Mouse (Mus musculus): ENCODE results near the gene Bpifc. TPM values are rescaled to one million over a fixed set of nuclear protein-coding genes. Genes with fewer than 3 reads are reported as not detected.

Gene Bpifc
- polyA plus RNA-seq, 1 experiment from 2014 or later: 0.05 TPM

GRCm38 (mm10) chr10:86000447-86000846 is 11.2 kb downstream of the Bpifc start:
- Histone ChIP-seq H3K27me3 (replicated peaks; ENCODE audit: control insufficient read depth, insufficient read depth, low read length) (no peaks in the 10 kb centered on the region), H3K9me3 (ENCODE audit: control insufficient read depth, low read length) (no peaks in the 10 kb centered on the region), H3K4me1 (ENCODE audit: control insufficient read depth, insufficient read depth, low read depth, low read length) (no peaks in the 10 kb centered on the region), H3K4me2 (ENCODE audit: low read length) (no peak overlapping the region), H3K27ac (ENCODE audit: low read depth, low read length) (no peak overlapping the region), H3K9ac (ENCODE audit: low read depth, low read length) (no peak overlapping the region), H3K36me3 (ENCODE audit: control insufficient read depth, insufficient read depth, low read length) (no peaks in the 10 kb centered on the region), H3K4me3 (ENCODE audit: low read length) (no peak overlapping the region)
- 94% methylated on average over 4 of the region's 4 CpGs for WGBS
- ATAC-seq: no peak

- Histone ChIP-seq H3K4me1 (ENCODE audit: control insufficient read depth, insufficient read depth, low read depth, low read length) (no peaks in the 10 kb centered on the region), H3K4me2 (ENCODE audit: low read length) (no peak overlapping the region), H3K36me3 (ENCODE audit: control insufficient read depth, insufficient read depth, low read length) (no peaks in the 10 kb centered on the region), H3K9ac (ENCODE audit: low read depth, low read length) (no peak overlapping the region), H3K4me3 (ENCODE audit: low read length) (no peak overlapping the region), H3K27ac (ENCODE audit: low read depth, low read length) (no peak overlapping the region), H3K27me3 (replicated peaks; ENCODE audit: control insufficient read depth, insufficient read depth, low read length) (no peaks in the 10 kb centered on the region), H3K9me3 (ENCODE audit: control insufficient read depth, low read length) (no peaks in the 10 kb centered on the region)
- WGBS: 91% methylated on average over 5 of the region's 5 CpGs
- no peak for ATAC-seq
Measured at GRCm38 (mm10) chr10:85994543-85995104, 17.1 kb downstream of the Bpifc start.

- H3K9me3 ChIP-seq (ENCODE audit: control insufficient read depth, low read length): no peaks in the 10 kb centered on the region
- H3K36me3 ChIP-seq (ENCODE audit: control insufficient read depth, insufficient read depth, low read length): no peaks in the 10 kb centered on the region
- H3K27me3 ChIP-seq (replicated peaks; ENCODE audit: control insufficient read depth, insufficient read depth, low read length): no peaks in the 10 kb centered on the region
- H3K27ac ChIP-seq (ENCODE audit: low read depth, low read length): no peak overlapping the region
- no peak overlapping the region for H3K9ac ChIP-seq (ENCODE audit: low read depth, low read length)
- H3K4me2 ChIP-seq (ENCODE audit: low read length): no peak overlapping the region
- WGBS: 92% methylated on average over 9 of the region's 9 CpGs
- H3K4me1 ChIP-seq (ENCODE audit: control insufficient read depth, insufficient read depth, low read depth, low read length): no peaks in the 10 kb centered on the region
- no peak overlapping the region for H3K4me3 ChIP-seq (ENCODE audit: low read length)
- ATAC-seq: no peak
Measured at GRCm38 (mm10) chr10:85993836-85994235, 17.9 kb downstream of the Bpifc start.

GRCm38 (mm10) chr10:85992412-85992811 is 19.3 kb downstream of the Bpifc start:
- ATAC-seq: no peak
- Histone ChIP-seq H3K4me1 (ENCODE audit: control insufficient read depth, insufficient read depth, low read depth, low read length) (no peaks in the 10 kb centered on the region), H3K27ac (ENCODE audit: low read depth, low read length) (no peak overlapping the region), H3K27me3 (replicated peaks; ENCODE audit: control insufficient read depth, insufficient read depth, low read length) (no peaks in the 10 kb centered on the region), H3K36me3 (ENCODE audit: control insufficient read depth, insufficient read depth, low read length) (no peaks in the 10 kb centered on the region), H3K4me3 (ENCODE audit: low read length) (no peak overlapping the region), H3K9me3 (ENCODE audit: control insufficient read depth, low read length) (no peaks in the 10 kb centered on the region), H3K9ac (ENCODE audit: low read depth, low read length) (no peak overlapping the region), H3K4me2 (ENCODE audit: low read length) (no peak overlapping the region)
- WGBS: 90% methylated on average over 4 of the region's 4 CpGs

- no peak overlapping the region for H3K27ac ChIP-seq (ENCODE audit: low read depth, low read length)
- H3K4me2 ChIP-seq (ENCODE audit: low read length): no peak overlapping the region
- no peak overlapping the region for H3K4me3 ChIP-seq (ENCODE audit: low read length)
- no peaks in the 10 kb centered on the region for H3K27me3 ChIP-seq (replicated peaks; ENCODE audit: control insufficient read depth, insufficient read depth, low read length)
- no peak for ATAC-seq
- no peak overlapping the region for H3K9ac ChIP-seq (ENCODE audit: low read depth, low read length)
- H3K4me1 ChIP-seq (ENCODE audit: control insufficient read depth, insufficient read depth, low read depth, low read length): no peaks in the 10 kb centered on the region
- H3K36me3 ChIP-seq (ENCODE audit: control insufficient read depth, insufficient read depth, low read length): no peaks in the 10 kb centered on the region
- no peaks in the 10 kb centered on the region for H3K9me3 ChIP-seq (ENCODE audit: control insufficient read depth, low read length)
- 84% methylated on average over 6 of the region's 6 CpGs for WGBS
Measured at GRCm38 (mm10) chr10:85989412-85990115, 22.1 kb downstream of the Bpifc start.

- H3K9me3 ChIP-seq (ENCODE audit: control insufficient read depth, low read length): no peaks in the 10 kb centered on the region
- no peaks in the 10 kb centered on the region for H3K4me1 ChIP-seq (ENCODE audit: control insufficient read depth, insufficient read depth, low read depth, low read length)
- no peaks in the 10 kb centered on the region for H3K27me3 ChIP-seq (replicated peaks; ENCODE audit: control insufficient read depth, insufficient read depth, low read length)
- no peak overlapping the region for H3K9ac ChIP-seq (ENCODE audit: low read depth, low read length)
- WGBS: 82% methylated on average over 4 of the region's 4 CpGs
- H3K36me3 ChIP-seq (ENCODE audit: control insufficient read depth, insufficient read depth, low read length): no peaks in the 10 kb centered on the region
- H3K4me3 ChIP-seq (ENCODE audit: low read length): no peak overlapping the region
- peak; percentile 81 for ATAC-seq
- H3K4me2 ChIP-seq (ENCODE audit: low read length): no peak overlapping the region
- 0 out of 2 replicates have a peak overlapping the region, but pooled peaks have one; percentile 4 for H3K27ac ChIP-seq (ENCODE audit: low read depth, low read length)
Measured at GRCm38 (mm10) chr10:85972915-85973314, 38.8 kb downstream of the Bpifc start.

GRCm38 (mm10) chr10:85971826-85972225 is 39.9 kb downstream of the Bpifc start:
- Histone ChIP-seq H3K4me3 (ENCODE audit: low read length) (no peak overlapping the region), H3K9me3 (ENCODE audit: control insufficient read depth, low read length) (no peaks in the 10 kb centered on the region), H3K27ac (ENCODE audit: low read depth, low read length) (no peak overlapping the region), H3K4me2 (ENCODE audit: low read length) (no peak overlapping the region), H3K27me3 (replicated peaks; ENCODE audit: control insufficient read depth, insufficient read depth, low read length) (no peaks in the 10 kb centered on the region), H3K9ac (ENCODE audit: low read depth, low read length) (no peak overlapping the region), H3K36me3 (ENCODE audit: control insufficient read depth, insufficient read depth, low read length) (no peaks in the 10 kb centered on the region), H3K4me1 (ENCODE audit: control insufficient read depth, insufficient read depth, low read depth, low read length) (no peaks in the 10 kb centered on the region)
- ATAC-seq: no peak
- WGBS: 89% methylated on average over 9 of the region's 9 CpGs

GRCm38 (mm10) chr10:85969894-85970620 is 41.6 kb downstream of the Bpifc start:
- H3K4me3 ChIP-seq (ENCODE audit: low read length): no peak overlapping the region
- ATAC-seq: no peak
- no peaks in the 10 kb centered on the region for H3K9me3 ChIP-seq (ENCODE audit: control insufficient read depth, low read length)
- WGBS: 59% methylated on average over 8 of the region's 8 CpGs
- H3K4me2 ChIP-seq (ENCODE audit: low read length): no peak overlapping the region
- H3K36me3 ChIP-seq (ENCODE audit: control insufficient read depth, insufficient read depth, low read length): no peaks in the 10 kb centered on the region
- H3K27ac ChIP-seq (ENCODE audit: low read depth, low read length): no peak overlapping the region
- H3K27me3 ChIP-seq (replicated peaks; ENCODE audit: control insufficient read depth, insufficient read depth, low read length): no peaks in the 10 kb centered on the region
- H3K4me1 ChIP-seq (ENCODE audit: control insufficient read depth, insufficient read depth, low read depth, low read length): no peaks in the 10 kb centered on the region
- no peak overlapping the region for H3K9ac ChIP-seq (ENCODE audit: low read depth, low read length)

GRCm38 (mm10) chr10:85968731-85969130 is 43.0 kb downstream of the Bpifc start:
- no peak for ATAC-seq
- Histone ChIP-seq H3K27me3 (replicated peaks; ENCODE audit: control insufficient read depth, insufficient read depth, low read length) (no peaks in the 10 kb centered on the region), H3K27ac (ENCODE audit: low read depth, low read length) (no peak overlapping the region), H3K36me3 (ENCODE audit: control insufficient read depth, insufficient read depth, low read length) (no peaks in the 10 kb centered on the region), H3K9ac (ENCODE audit: low read depth, low read length) (no peak overlapping the region), H3K4me1 (ENCODE audit: control insufficient read depth, insufficient read depth, low read depth, low read length) (no peaks in the 10 kb centered on the region), H3K4me3 (ENCODE audit: low read length) (no peak overlapping the region), H3K9me3 (ENCODE audit: control insufficient read depth, low read length) (no peaks in the 10 kb centered on the region), H3K4me2 (ENCODE audit: low read length) (no peak overlapping the region)
- 43% methylated on average over 2 of the region's 2 CpGs for WGBS
